In the genomic region with DNA sequence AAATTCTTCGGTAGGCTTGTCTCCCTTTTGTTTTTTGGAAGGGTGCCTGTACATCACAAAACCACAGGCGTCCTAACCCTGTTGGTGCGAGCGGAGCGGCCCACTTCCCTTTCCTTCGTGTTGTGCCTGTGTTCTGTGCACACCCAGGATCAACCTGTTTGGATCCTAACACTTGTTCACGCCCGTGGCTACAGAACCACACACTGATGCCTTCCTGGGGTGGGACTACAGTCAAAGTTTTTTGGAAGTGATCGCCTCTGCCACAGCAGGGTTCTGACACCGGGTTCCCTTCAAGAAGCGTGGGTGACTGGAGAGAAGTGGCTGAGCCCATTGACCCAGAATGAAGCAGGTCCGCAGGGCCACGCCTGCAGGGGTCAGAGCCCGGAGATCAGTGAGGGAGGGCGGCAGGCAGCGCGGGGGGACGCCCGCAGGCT, we compare ENCODE assay signal across 8 mouse cellular contexts. TPM values are rescaled to one million over a fixed set of nuclear protein-coding genes. Genes with fewer than 3 reads are reported as not detected.
DNase-seq lines count a peak whose midpoint lies in the region; ATAC-seq and TF ChIP-seq lines count a peak whose summit lies in the region.

No protein-coding gene starts in this region.

- H3K36me3 ChIP-seq in forebrain, postnatal 0 days (ENCODE audit: insufficient read depth) = no peaks in the 10 kb centered on the region

- ATAC-seq in forebrain, postnatal 0 days = peak; percentile 38
- peak; percentile 59 for ATAC-seq in megakaryocyte, adult 5-6 weeks (ENCODE audit: poor library complexity, severe bottlenecking)

- H3K4me3 ChIP-seq in bone marrow, adult 2 months (replicated peaks; ENCODE audit: control insufficient read depth, low read depth, low read length) = peak overlapping the region; percentile 80
- H3K4me3 ChIP-seq in forebrain, postnatal 0 days (ENCODE audit: low read depth, low read length) = peak overlapping the region; percentile 66

- peak overlapping the region; percentile 63 for H3K9ac ChIP-seq in forebrain, postnatal 0 days

- no peaks in the 10 kb centered on the region for H3K27me3 ChIP-seq in forebrain, postnatal 0 days (ENCODE audit: insufficient read depth, low read length)

- peak overlapping the region; percentile 75 for H3K27ac ChIP-seq in bone marrow, adult 2 months (ENCODE audit: control insufficient read depth, insufficient read depth, low read depth, low read length, poor library complexity)
- H3K27ac ChIP-seq in forebrain, postnatal 0 days (ENCODE audit: low read depth, low read length) = no peak overlapping the region

- TF ChIP-seq CTCF in bone marrow, adult 2 months (IDR thresholded peaks at IDR 0.05; ENCODE audit: control insufficient read depth, insufficient read depth, low read length) = no peak
- TF ChIP-seq CTCF in forebrain, postnatal 0 days (IDR thresholded peaks at IDR 0.05; ENCODE audit: low read depth) = no peak

- peaks cover 1% of the 10 kb centered on the region; the same call in 1 of the 2 replicates for H3K4me1 ChIP-seq in bone marrow, adult 2 months (ENCODE audit: control insufficient read depth, insufficient read depth, low read length)
- H3K4me1 ChIP-seq in forebrain, postnatal 0 days (ENCODE audit: insufficient read depth) = 0 out of 2 replicates have a peak, but pooled peaks cover 4% of the 10 kb centered on the region

- WGBS in bone marrow, adult 2 months = under 1% methylated on average over 19 of the region's 19 CpGs
- WGBS in forebrain, postnatal 0 days = under 1% methylated on average over 19 of the region's 19 CpGs

- DNase-seq in layer of hippocampus, adult 9-10 months (ENCODE audit: low spot score) = peak; percentile 26
- no peak for DNase-seq in layer of hippocampus, adult 11-12 months (ENCODE audit: low spot score)
- DNase-seq in forebrain, postnatal 0 days = no peak
- no peak for DNase-seq in right cerebral cortex, postnatal 14 days
- no peak for DNase-seq in embryo, embryonic 11 days
- no peak for DNase-seq in left cerebral cortex, postnatal 36 days (ENCODE audit: low spot score in 2 of 2)

- no peak for TF ChIP-seq POLR2A in bone marrow, adult 2 months (IDR thresholded peaks at IDR 0.05; ENCODE audit: borderline replicate concordance, control insufficient read depth, low read depth, low read length)

- H3K4me2 ChIP-seq in forebrain, postnatal 0 days (ENCODE audit: low read depth) = peak overlapping the region; percentile 66

- H3K9me3 ChIP-seq in forebrain, postnatal 0 days (ENCODE audit: low read length) = no peaks in the 10 kb centered on the region

- intact Hi-C loops in left cerebral cortex, postnatal 36 days (cut with DNase I) = loop anchor here (2.0 kb wide), 1 partner anchor 31 kb away; the partner anchor contains the start of gene Rabggtb

RNA-seq across cellular contexts. Expression of gene Acadm, which starts 0.5 kb away (rescaled TPM):
- 34.9 and 65.8 TPM in 2 replicates for polyA plus RNA-seq in bone marrow, adult 2 months (2011; ENCODE audit: insufficient read depth, insufficient read length, low replicate concordance, missing spikeins)
- 31.5 and 32.4 TPM in 2 replicates for total RNA-seq in forebrain, postnatal 0 days (2014; rRNA removed)
- 39.7 and 40.1 TPM in 2 replicates for polyA plus RNA-seq in forebrain, postnatal 0 days (2015; fragmentation: Nextera tagmentation; extraction: Ambion mirVana)
- 47.8 and 56.5 TPM in 2 replicates for total RNA-seq in megakaryocyte, adult 5-6 weeks (2015)
- 166 and 238 TPM in 2 replicates for total RNA-seq in megakaryocyte, adult 5-6 weeks (2017)
- total RNA-seq in left cerebral cortex, postnatal 36 days (2021) = 10 to 100 TPM; 36.4 to 41.6 TPM

RNA-seq across cellular contexts. Expression of gene Slc44a5, which starts 29.3 kb away (rescaled TPM):
- not detected in 2 replicates for polyA plus RNA-seq in bone marrow, adult 2 months (2011; ENCODE audit: insufficient read depth, insufficient read length, low replicate concordance, missing spikeins)
- total RNA-seq in forebrain, postnatal 0 days (2014; rRNA removed) = 29.1 and 39.5 TPM in 2 replicates
- 5.7 and 8.4 TPM in 2 replicates for polyA plus RNA-seq in forebrain, postnatal 0 days (2015; fragmentation: Nextera tagmentation; extraction: Ambion mirVana)
- total RNA-seq in megakaryocyte, adult 5-6 weeks (2015) = not detected in 2 replicates
- total RNA-seq in megakaryocyte, adult 5-6 weeks (2017) = not detected in 2 replicates
- total RNA-seq in left cerebral cortex, postnatal 36 days (2021) = 1 to 10 TPM; 8.2 to 9.6 TPM

RNA-seq across cellular contexts. Expression of gene Rabggtb, which starts 31.1 kb away (rescaled TPM):
- polyA plus RNA-seq in bone marrow, adult 2 months (2011; ENCODE audit: insufficient read depth, insufficient read length, low replicate concordance, missing spikeins) = 75.6 and 75.8 TPM in 2 replicates
- 69.9 and 71.2 TPM in 2 replicates for total RNA-seq in forebrain, postnatal 0 days (2014; rRNA removed)
- polyA plus RNA-seq in forebrain, postnatal 0 days (2015; fragmentation: Nextera tagmentation; extraction: Ambion mirVana) = 56.9 and 58.3 TPM in 2 replicates
- total RNA-seq in megakaryocyte, adult 5-6 weeks (2015) = 46.1 and 63.0 TPM in 2 replicates
- 54.2 and 60.8 TPM in 2 replicates for total RNA-seq in megakaryocyte, adult 5-6 weeks (2017)
- 10 to 100 TPM; 59.9 to 61.2 TPM for total RNA-seq in left cerebral cortex, postnatal 36 days (2021)

RNA-seq across cellular contexts. Expression of gene Msh4, which starts 38.0 kb away (rescaled TPM):
- 0.99 TPM in 1 of 2 replicates, not detected in the other for polyA plus RNA-seq in bone marrow, adult 2 months (2011; ENCODE audit: insufficient read depth, insufficient read length, low replicate concordance, missing spikeins)
- total RNA-seq in forebrain, postnatal 0 days (2014; rRNA removed) = 0.31 and 0.95 TPM in 2 replicates
- 0.05 and 0.13 TPM in 2 replicates for polyA plus RNA-seq in forebrain, postnatal 0 days (2015; fragmentation: Nextera tagmentation; extraction: Ambion mirVana)
- 0.33 TPM in 1 of 2 replicates, not detected in the other for total RNA-seq in megakaryocyte, adult 5-6 weeks (2015)
- total RNA-seq in megakaryocyte, adult 5-6 weeks (2017) = 0.04 and 0.08 TPM in 2 replicates
- under 1 TPM; 0.12 to 0.48 TPM for total RNA-seq in left cerebral cortex, postnatal 36 days (2021)

Comparison
In these comparisons a context has a peak if more than half of its experiments do, and no peak if none do; other contexts are left out.
1. RNA of gene Slc44a5, which starts 29.3 kb away (total RNA-seq): 29.1 to 39.5 TPM in forebrain, postnatal 0 days and 8.2 to 9.6 TPM in left cerebral cortex, postnatal 36 days; not detected in megakaryocyte, adult 5-6 weeks; every median in the first group is over 4 times any median in the second.